Mouse (Mus musculus): Measurements from ENCODE around the gene Wwp2. TPM values are rescaled to one million over a fixed set of nuclear protein-coding genes. Genes with fewer than 3 reads are reported as not detected.

The Wwp2 gene
- polyA plus RNA-seq, 1 experiment from 2014 or later, result 84.3 TPM

DNA sequence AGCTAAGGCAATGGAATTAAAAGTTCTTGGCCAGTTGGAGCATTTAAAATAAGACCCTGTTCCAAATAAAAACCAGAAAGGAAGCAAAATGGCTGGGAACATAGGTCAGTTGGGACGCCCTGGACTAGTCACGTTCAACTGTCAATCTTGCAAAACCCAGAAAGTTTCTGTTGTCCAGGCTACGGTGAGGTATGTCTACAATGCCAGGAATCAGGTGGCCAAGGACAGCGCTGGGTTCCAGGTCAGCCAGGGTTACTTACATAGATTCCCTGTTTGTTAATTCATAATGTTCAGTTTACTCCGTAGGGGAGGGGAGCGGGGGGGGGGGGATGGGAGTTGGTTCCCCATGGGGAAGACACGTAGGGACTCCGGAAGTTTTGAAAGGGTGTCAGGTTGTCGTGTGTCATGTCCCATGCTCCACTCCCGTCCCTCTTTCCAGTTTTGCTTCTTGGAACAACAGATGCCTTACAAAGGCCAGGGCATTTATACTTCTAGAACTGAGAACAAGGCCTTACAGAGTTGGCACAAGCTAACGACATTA is 674 bp upstream of the Wwp2 start:
- Histone ChIP-seq H3K4me3 (replicated peaks) (peak overlapping the region; percentile 90), H3K27me3 (no peaks in the 10 kb centered on the region), H3K27ac (replicated peaks) (peak overlapping the region; percentile 91; the same call in 1 of the 2 replicates), H3K9ac (no peak overlapping the region; the same call in 1 of the 2 replicates), H3K4me2 (replicated peaks) (peak overlapping the region; percentile 76), H3K4me1 (peaks cover 13% of the 10 kb centered on the region), H3K9me3 (replicated peaks) (no peaks in the 10 kb centered on the region), H3K36me3 (no peaks in the 10 kb centered on the region)
- no peak for ATAC-seq (ENCODE audit: insufficient number of reproducible peaks, low FRiP score, low TSS enrichment, low read depth)
- WGBS, result 22% methylated on average over 11 of the region's 11 CpGs

DNA sequence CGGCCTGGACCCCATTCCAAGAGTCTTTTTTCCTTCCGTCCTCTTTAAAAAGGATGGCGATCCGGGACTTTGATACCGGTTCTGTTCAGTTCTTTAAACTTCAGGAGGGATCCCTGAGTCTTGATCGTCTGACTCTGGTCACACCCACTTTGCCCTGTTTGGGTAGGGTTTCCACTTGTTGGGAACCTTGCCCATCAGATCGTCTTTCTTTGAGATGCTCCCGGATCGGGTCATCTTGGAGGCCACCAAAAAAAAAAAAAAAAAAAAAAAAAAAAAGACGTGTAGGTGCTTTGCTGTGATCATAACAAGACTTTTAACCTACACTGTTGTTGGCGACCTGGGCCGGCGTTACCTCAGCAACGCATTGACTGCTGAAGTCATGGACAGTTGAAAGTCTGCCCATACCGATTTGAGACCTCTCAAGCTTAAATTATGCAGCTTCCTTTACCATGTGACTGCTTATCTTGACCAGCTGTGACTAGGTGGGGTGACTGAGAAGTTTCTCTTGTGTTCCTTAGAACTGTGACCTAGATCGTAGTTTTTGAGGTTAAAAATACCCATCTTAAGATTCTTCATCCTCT is 766 bp downstream of the Wwp2 start:
- Histone ChIP-seq H3K36me3 (no peaks in the 10 kb centered on the region), H3K27me3 (no peaks in the 10 kb centered on the region), H3K4me3 (replicated peaks) (peak overlapping the region; percentile 90), H3K9ac (peak overlapping the region; percentile 85), H3K4me2 (replicated peaks) (peak overlapping the region; percentile 76), H3K9me3 (replicated peaks) (no peaks in the 10 kb centered on the region), H3K4me1 (peaks cover 13% of the 10 kb centered on the region), H3K27ac (replicated peaks) (peak overlapping the region; percentile 91)
- peak; percentile 49; the same call in 1 of the 2 replicates for ATAC-seq (ENCODE audit: insufficient number of reproducible peaks, low FRiP score, low TSS enrichment, low read depth)
- 9% methylated on average over 16 of the region's 16 CpGs for WGBS

DNA sequence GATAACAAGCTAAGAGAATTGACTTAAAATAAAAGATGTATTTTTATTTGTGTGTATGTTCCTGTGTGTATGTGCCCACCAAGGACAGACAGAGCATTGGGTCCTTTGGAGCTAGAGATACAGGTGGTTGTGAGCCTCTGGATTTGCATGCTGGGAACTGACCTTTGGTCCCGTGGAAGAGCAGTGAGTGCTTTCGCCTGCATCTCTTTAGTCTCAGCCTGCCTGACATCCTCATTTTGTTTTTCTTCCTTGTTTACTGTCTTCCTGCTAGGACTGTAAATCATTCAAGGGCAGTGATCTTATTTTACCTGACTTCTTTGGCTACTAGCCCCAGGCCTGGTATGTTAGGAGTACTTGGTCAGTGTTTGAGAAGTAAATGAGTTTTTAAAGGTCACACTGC is 1.5 kb downstream of the Wwp2 start:
- Histone ChIP-seq H3K27ac (replicated peaks) (no peak overlapping the region), H3K9ac (no peak overlapping the region), H3K4me3 (replicated peaks) (no peak overlapping the region), H3K36me3 (no peaks in the 10 kb centered on the region), H3K27me3 (no peaks in the 10 kb centered on the region), H3K4me2 (replicated peaks) (no peak overlapping the region), H3K4me1 (peaks cover 13% of the 10 kb centered on the region), H3K9me3 (replicated peaks) (no peaks in the 10 kb centered on the region)
- 68% methylated on average over 2 of the region's 2 CpGs for WGBS
- ATAC-seq (ENCODE audit: insufficient number of reproducible peaks, low FRiP score, low TSS enrichment, low read depth), result no peak

DNA sequence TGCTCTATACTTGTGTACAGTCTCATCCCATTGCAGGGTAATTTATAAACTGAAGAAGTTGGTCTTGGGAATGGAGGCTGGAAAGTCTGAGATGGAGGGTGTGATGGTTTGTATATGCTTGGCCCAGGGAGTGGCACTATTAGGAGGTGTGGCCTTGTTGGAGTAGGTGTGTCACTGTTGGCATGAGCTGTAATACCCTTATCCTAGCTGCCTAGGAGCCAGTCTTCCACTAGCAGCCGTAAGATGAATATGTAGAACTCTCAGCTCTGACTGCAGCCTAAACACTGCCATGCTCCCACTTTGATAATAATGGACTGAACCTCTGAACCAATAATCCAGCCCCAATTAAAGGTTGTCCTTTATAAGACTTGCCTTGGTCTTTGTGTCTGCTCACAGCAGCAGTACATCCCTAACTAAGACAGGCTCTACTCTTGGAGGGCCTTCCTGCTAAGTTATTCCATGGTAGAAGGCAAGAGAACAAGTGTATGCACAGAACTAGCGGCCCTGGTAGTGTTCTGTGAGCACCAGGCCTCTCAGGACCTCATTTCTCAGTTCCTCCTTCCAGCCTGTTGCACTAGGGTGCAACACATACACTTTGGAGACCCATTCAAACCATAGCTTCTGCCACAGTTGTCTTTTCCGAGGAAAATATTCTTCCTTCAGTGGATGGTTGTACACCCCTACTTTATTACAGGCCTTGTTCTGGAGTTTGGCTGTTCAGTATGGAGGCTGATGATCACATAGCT is 3.9 kb downstream of the Wwp2 start:
- Histone ChIP-seq H3K4me2 (replicated peaks) (no peak overlapping the region), H3K4me1 (peaks cover 23% of the 10 kb centered on the region), H3K9me3 (replicated peaks) (no peaks in the 10 kb centered on the region), H3K27ac (replicated peaks) (no peak overlapping the region), H3K36me3 (no peaks in the 10 kb centered on the region), H3K27me3 (no peaks in the 10 kb centered on the region), H3K4me3 (replicated peaks) (no peak overlapping the region), H3K9ac (no peak overlapping the region)
- 85% methylated on average over 3 of the region's 3 CpGs for WGBS
- ATAC-seq (ENCODE audit: insufficient number of reproducible peaks, low FRiP score, low TSS enrichment, low read depth), result no peak

DNA sequence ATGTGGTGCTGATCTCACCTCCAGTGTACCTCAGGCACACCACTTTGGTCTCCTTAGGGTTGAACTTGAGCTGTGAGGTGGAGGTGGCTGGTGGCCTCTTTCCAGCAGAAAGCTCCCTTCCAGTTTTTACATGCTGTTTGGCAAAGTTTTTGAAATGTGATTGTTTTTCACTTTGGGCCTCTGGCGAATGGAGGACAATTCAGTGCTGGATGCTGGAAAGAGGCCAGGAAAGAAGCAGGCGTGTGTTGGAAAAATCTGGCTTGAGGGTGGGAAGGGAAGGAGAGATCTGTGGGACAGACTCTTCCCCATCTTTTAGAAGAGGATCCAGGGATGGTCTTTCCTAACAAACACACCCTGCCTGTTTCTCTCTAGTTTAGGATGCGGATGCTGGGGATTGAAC is 8.5 kb downstream of the Wwp2 start:
- no peaks in the 10 kb centered on the region for H3K9me3 ChIP-seq (replicated peaks)
- no peak overlapping the region for H3K4me2 ChIP-seq (replicated peaks)
- no peak for ATAC-seq (ENCODE audit: insufficient number of reproducible peaks, low FRiP score, low TSS enrichment, low read depth)
- 42% methylated on average over 3 of the region's 3 CpGs for WGBS
- no peaks in the 10 kb centered on the region for H3K36me3 ChIP-seq
- H3K27ac ChIP-seq (replicated peaks), result peak overlapping the region; percentile 59; the same call in 1 of the 2 replicates
- H3K4me3 ChIP-seq (replicated peaks), result no peak overlapping the region
- H3K27me3 ChIP-seq, result no peaks in the 10 kb centered on the region
- peaks cover 27% of the 10 kb centered on the region for H3K4me1 ChIP-seq
- H3K9ac ChIP-seq, result no peak overlapping the region

DNA sequence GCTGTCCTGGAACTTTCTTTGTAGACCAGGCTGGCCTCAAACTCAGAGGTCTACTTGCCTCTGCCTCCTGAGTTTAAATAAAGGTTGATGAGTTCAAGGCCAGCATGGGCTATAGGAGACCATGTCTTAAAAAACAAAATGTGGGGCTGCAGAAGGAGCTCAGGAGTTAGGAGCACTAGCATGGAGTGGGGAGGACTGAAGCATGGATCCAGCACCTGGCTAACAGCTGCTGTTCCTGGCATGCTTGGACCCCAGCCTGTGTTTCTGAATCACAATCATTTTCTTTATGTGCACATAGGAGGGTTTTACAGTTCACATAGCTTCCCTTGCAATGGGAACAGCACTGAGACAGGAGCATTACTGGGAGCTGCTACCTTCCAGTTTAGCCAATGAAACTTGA is 11.5 kb downstream of the Wwp2 start:
- H3K36me3 ChIP-seq, result no peaks in the 10 kb centered on the region
- no peak overlapping the region for H3K4me2 ChIP-seq (replicated peaks)
- H3K9ac ChIP-seq, result no peak overlapping the region
- no peak overlapping the region for H3K4me3 ChIP-seq (replicated peaks)
- H3K27me3 ChIP-seq, result no peaks in the 10 kb centered on the region
- ATAC-seq (ENCODE audit: insufficient number of reproducible peaks, low FRiP score, low TSS enrichment, low read depth), result no peak
- no peak overlapping the region for H3K27ac ChIP-seq (replicated peaks)
- peaks cover 27% of the 10 kb centered on the region for H3K4me1 ChIP-seq
- no peaks in the 10 kb centered on the region for H3K9me3 ChIP-seq (replicated peaks)

DNA sequence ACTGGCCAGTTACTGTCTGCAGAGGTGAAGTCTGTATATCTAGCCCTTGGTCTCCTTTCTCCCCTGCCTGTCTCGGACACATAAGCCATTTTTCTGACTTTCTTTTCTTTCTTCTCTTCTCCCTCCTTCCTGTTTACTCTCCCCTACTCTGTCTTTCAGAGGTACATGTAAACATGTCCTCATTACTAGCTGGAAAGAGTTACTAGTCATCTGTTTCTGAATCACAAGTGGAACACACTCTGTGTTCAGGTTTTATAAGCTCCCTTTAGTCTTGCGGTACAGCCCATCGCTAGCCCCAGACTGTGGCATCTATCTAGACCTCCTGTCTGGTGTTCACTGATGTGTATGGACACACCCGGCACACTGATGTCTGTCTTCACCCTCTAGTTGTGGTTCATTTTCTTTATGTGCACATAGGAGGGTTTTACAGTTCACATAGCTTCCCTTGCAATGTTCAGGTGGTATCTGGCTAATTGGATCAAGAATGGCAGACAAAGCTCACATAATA is 12.3 kb downstream of the Wwp2 start:
- H3K27ac ChIP-seq (replicated peaks), result no peak overlapping the region
- H3K4me1 ChIP-seq, result peaks cover 27% of the 10 kb centered on the region
- 72% methylated on average over 4 of the region's 4 CpGs for WGBS
- H3K9me3 ChIP-seq (replicated peaks), result no peaks in the 10 kb centered on the region
- H3K4me2 ChIP-seq (replicated peaks), result no peak overlapping the region
- no peak overlapping the region for H3K9ac ChIP-seq
- peaks cover under 1% of the 10 kb centered on the region; the same call in 1 of the 2 replicates for H3K36me3 ChIP-seq
- no peak for ATAC-seq (ENCODE audit: insufficient number of reproducible peaks, low FRiP score, low TSS enrichment, low read depth)
- no peak overlapping the region for H3K4me3 ChIP-seq (replicated peaks)
- no peaks in the 10 kb centered on the region for H3K27me3 ChIP-seq

DNA sequence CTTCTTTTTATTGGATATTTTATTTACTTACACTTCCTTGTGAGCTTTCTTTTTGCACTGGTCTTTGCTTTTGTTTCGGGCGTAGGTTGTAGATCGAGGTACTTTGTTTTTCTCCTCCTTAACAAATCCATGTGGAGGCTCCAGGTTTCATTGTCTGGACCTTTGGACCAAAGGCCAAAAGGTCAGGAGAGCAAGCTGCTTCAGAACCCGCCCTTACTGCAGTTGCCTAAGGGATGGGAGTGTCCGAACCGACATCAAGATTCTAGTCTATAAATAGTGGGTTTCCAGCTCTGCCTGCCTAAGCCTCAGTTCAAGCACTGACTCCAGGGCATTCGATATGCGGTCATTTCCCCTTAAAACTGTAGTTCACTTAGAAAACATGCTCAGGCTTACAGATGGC is 13.0 kb downstream of the Wwp2 start:
- H3K4me1 ChIP-seq, result peaks cover 27% of the 10 kb centered on the region
- no peaks in the 10 kb centered on the region for H3K27me3 ChIP-seq
- peaks cover 4% of the 10 kb centered on the region for H3K36me3 ChIP-seq
- 44% methylated on average over 8 of the region's 8 CpGs for WGBS
- no peak overlapping the region for H3K27ac ChIP-seq (replicated peaks)
- no peaks in the 10 kb centered on the region for H3K9me3 ChIP-seq (replicated peaks)
- no peak overlapping the region for H3K9ac ChIP-seq
- H3K4me2 ChIP-seq (replicated peaks), result no peak overlapping the region
- H3K4me3 ChIP-seq (replicated peaks), result no peak overlapping the region
- no peak for ATAC-seq (ENCODE audit: insufficient number of reproducible peaks, low FRiP score, low TSS enrichment, low read depth)

DNA sequence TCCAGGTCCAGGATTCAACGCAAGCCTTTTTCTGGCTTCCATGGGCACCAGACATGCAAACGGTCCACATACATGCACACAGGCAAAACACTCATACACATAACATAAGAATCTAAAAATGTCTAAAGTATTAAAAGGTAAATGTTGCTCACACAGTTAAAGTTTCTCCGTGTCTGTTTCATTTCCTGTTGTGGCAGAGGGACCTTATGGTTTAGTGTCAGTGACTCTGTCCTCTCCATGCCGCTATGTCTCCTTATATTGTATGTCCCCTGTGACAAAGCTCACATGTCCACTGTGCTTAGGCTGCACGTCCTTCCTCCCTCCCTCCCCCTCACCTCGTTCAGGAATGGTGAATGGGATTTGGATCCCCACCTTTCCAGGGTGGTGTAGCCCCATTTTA is 13.5 kb downstream of the Wwp2 start:
- no peak for ATAC-seq (ENCODE audit: insufficient number of reproducible peaks, low FRiP score, low TSS enrichment, low read depth)

DNA sequence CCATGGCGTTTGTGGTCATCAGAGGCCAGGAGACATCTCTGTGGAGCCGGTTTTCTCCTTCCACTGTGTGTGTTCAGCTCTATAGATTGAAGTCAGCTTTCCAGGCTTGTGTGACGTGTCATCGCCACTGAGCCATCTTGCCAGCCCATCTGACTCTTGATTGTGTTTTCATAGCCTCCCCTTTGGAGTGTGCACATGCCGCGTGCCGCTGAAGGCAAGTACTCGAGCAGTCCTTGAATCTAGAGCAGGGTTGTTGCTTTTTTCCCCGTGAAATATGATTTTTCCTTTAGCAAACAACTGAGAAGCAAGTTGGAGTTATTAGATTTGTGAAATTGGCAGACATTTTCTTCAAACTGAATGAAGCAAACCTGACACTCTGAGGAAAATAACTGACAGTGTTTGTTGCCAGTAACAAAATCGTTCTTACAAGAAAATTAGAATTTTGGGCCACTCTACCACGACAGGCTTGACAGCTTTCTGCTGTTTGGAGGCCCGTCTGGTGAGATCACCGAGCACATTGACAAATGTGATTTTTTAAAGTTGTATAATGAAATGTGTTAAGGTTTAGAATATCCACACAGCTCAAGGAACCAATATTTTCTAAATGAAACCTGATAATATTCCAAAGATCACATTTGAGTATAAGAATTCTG is 15.4 kb downstream of the Wwp2 start:
- Histone ChIP-seq H3K36me3 (peaks cover 4% of the 10 kb centered on the region), H3K4me1 (peaks cover 17% of the 10 kb centered on the region; the same call in 1 of the 2 replicates), H3K4me2 (replicated peaks) (no peak overlapping the region), H3K9me3 (replicated peaks) (no peaks in the 10 kb centered on the region), H3K4me3 (replicated peaks) (no peak overlapping the region), H3K9ac (no peak overlapping the region), H3K27ac (replicated peaks) (no peak overlapping the region; the same call in 1 of the 2 replicates), H3K27me3 (no peaks in the 10 kb centered on the region)
- no peak for ATAC-seq (ENCODE audit: insufficient number of reproducible peaks, low FRiP score, low TSS enrichment, low read depth)
- WGBS, result 73% methylated on average over 13 of the region's 13 CpGs

More for the DNA sequence above, 13.5 kb downstream of the Wwp2 start:
- 75% methylated on average over 6 of the region's 6 CpGs for WGBS
- H3K4me3 ChIP-seq (replicated peaks), result no peak overlapping the region
- peaks cover 4% of the 10 kb centered on the region for H3K36me3 ChIP-seq
- no peak overlapping the region for H3K4me2 ChIP-seq (replicated peaks)
- H3K9me3 ChIP-seq (replicated peaks), result no peaks in the 10 kb centered on the region
- 0 out of 2 replicates have a peak overlapping the region, but pooled peaks have one; percentile 22 for H3K27ac ChIP-seq (replicated peaks)
- H3K27me3 ChIP-seq, result no peaks in the 10 kb centered on the region
- peaks cover 21% of the 10 kb centered on the region; the same call in 1 of the 2 replicates for H3K4me1 ChIP-seq
- no peak overlapping the region for H3K9ac ChIP-seq

DNA sequence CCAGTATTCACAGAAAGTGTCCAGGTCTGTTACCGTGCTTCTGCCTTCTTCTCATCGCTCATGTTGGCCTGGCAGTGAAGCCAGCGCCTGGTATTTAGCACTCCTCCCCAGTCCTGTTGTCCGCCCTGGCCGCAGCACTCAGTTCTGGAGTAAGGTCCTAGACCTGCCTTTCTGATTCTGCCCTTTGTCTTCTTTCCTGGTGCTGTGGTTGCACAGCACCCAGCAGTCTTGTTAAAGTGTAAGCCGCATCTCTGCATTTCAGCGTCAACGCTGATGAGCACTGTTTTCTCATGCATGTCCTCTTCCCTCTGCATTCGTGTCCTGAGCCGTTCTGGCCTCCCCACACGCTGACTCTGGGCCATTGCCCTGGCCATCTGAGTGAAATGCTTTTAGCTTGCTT is 17.2 kb downstream of the Wwp2 start:
- Histone ChIP-seq H3K27ac (replicated peaks) (no peak overlapping the region), H3K9ac (no peak overlapping the region), H3K36me3 (peaks cover 12% of the 10 kb centered on the region), H3K27me3 (no peaks in the 10 kb centered on the region), H3K4me1 (peaks cover 12% of the 10 kb centered on the region; the same call in 1 of the 2 replicates), H3K4me2 (replicated peaks) (no peak overlapping the region), H3K9me3 (replicated peaks) (no peaks in the 10 kb centered on the region), H3K4me3 (replicated peaks) (no peak overlapping the region)
- 96% methylated on average over 11 of the region's 11 CpGs for WGBS
- no peak for ATAC-seq (ENCODE audit: insufficient number of reproducible peaks, low FRiP score, low TSS enrichment, low read depth)

Data from embryonic facial prominence, embryonic 15.5 days (tissue).